Mouse (Mus musculus) neural tube, postnatal 0 days (tissue): ENCODE measurements around the gene Rnf25. TPM values are rescaled to one million over a fixed set of nuclear protein-coding genes. Genes with fewer than 3 reads are reported as not detected.

Experiments
- microRNA-seq: library from miRNA; unstranded; fragments of <30 nt; microRNA quantifications from one replicate; pipeline ENCODE4, GENCODE M21; 2016
- polyA plus RNA-seq: library from polyadenylated mRNA; unstranded; fragments of >200 nt; fragmentation: Nextera tagmentation; extraction: Ambion mirVana; gene quantifications from 2 replicates; pipeline ENCODE4 v1.2.1, GENCODE M21; 2015

Gene Rnf25
- polyA plus RNA-seq, result 44.8 and 49.6 TPM in 2 replicates

DNA sequence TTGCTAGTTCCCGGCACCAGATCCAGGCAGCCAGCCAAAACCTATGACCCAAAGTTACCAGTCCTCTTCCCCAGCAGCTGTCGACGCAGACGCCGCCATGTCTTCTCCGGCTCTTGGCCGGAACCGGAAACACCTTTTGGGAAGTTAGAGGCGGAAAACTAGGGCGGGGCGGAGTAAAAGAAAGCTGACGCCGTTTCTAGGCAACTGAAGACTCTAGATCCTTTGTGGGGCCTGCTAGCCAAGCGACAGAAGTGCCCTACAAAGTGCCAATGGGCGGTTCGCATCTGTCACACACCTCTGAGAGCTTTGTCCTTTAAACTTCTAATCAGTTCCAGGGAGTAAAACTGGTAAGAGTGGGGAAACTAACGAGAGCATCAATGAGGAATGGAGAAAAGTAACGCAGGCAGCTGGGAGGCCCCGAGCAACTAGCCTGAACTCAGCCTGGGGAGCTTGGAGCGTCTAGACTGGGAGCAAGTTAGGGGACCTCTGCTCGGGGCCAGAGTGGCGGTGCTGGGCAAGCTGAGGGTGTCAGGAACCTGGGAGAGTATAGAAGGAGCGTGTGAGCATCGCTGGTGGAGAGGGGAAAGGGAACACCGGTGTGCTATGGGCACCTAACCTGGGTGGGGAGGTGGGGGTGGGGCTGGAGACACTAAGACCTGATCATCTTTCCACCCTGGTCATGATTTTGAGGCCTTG, at the start of gene Rnf25, which contains the start of gene Stk36:
Gene Rnf25 (minus strand): TSS at position 131 of the 696 bp plus-strand sequence.
Gene Stk36 (plus strand): TSS at position 179 of the 696 bp plus-strand sequence.

GRCm38 (mm10) chr1:74587773-74588445, 13.3 kb downstream of the Rnf25 start, which contains the start of the genes Zfp142 and Bcs1l:
TSS of gene Zfp142 (minus strand) at chr1:74588246.
TSS of gene Bcs1l (plus strand) at chr1:74588289.

DNA sequence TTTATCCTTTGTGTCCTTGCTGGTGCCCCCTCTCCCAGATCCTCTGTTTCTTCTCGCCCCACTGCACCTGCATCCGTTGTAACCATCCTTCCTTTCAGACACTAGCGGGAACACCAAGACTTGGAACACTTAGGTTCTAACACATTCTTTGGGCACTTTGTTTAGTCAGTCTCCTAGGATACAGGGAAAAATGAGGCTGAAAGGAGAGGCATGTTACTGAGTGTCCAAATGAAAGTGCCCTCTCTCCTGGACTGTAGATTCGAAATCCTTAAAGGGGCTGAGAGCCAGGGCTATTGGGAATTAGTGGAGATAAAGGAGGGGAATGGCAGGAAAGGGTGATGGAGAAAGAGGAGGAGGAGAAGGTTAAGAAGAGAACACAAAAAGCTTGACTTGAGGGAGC, 57.0 kb downstream of the Rnf25 start, which contains the start of gene Usp37:
Gene Usp37 (minus strand): TSS at position 101 of the 400 bp plus-strand sequence.

Small RNA genes within 50 kb of the gene (microRNA-seq; reads per million reads assigned to microRNA genes)
- gene Gm25035, result not detected

Other genes starting within 250 kb of the Rnf25 start
- gene Catip, start 239.3 kb downstream of the Rnf25 start, polyA plus RNA-seq, result 1.6 and 2.3 TPM in 2 replicates
- 2.3 and 3.9 TPM in 2 replicates for gene Slc11a1, start 226.2 kb downstream of the Rnf25 start, polyA plus RNA-seq
- 21.9 and 22.0 TPM in 2 replicates for gene Ctdsp1, start 209.9 kb downstream of the Rnf25 start, polyA plus RNA-seq
- gene Vil1, start 192.0 kb downstream of the Rnf25 start, polyA plus RNA-seq, result 0.28 TPM in 2 replicates
- 38.1 and 38.4 TPM in 2 replicates for gene Cnot9, start 95.3 kb downstream of the Rnf25 start, polyA plus RNA-seq
- gene Plcd4, start 58.5 kb downstream of the Rnf25 start, polyA plus RNA-seq, result 11.7 and 11.9 TPM in 2 replicates
- 13.7 and 14.3 TPM in 2 replicates for gene Usp37, start 57.1 kb downstream of the Rnf25 start, polyA plus RNA-seq
- gene Zfp142, start 13.2 kb downstream of the Rnf25 start, polyA plus RNA-seq, result 5.8 and 6.9 TPM in 2 replicates
- 14.6 and 15.8 TPM in 2 replicates for gene Bcs1l, start 13.1 kb downstream of the Rnf25 start, polyA plus RNA-seq
- gene Stk36, start within 50 bp of the Rnf25 start, polyA plus RNA-seq, result 8.4 and 10.6 TPM in 2 replicates
- 3.4 and 3.9 TPM in 2 replicates for gene Ttll4, start 60.3 kb upstream of the Rnf25 start, polyA plus RNA-seq
- 3.3 and 4.4 TPM in 2 replicates for gene Cyp27a1, start 112.2 kb upstream of the Rnf25 start, polyA plus RNA-seq
- gene Prkag3, start 147.8 kb upstream of the Rnf25 start, polyA plus RNA-seq, result 0.06 and 0.09 TPM in 2 replicates
- gene Wnt6, start 170.5 kb upstream of the Rnf25 start, polyA plus RNA-seq, result 9.5 and 18.5 TPM in 2 replicates
- 0.41 and 0.75 TPM in 2 replicates for gene Wnt10a, start 190.1 kb upstream of the Rnf25 start, polyA plus RNA-seq